Mouse (Mus musculus): Measurements from ENCODE around the gene Pheta2. TPM values are rescaled to one million over a fixed set of nuclear protein-coding genes. Genes with fewer than 3 reads are reported as not detected.
A peak's percentile ranks its signal among the peaks of the same experiment; 100 is the strongest.

Pheta2 gene
- polyA plus RNA-seq, 1 experiment: not detected

DNA sequence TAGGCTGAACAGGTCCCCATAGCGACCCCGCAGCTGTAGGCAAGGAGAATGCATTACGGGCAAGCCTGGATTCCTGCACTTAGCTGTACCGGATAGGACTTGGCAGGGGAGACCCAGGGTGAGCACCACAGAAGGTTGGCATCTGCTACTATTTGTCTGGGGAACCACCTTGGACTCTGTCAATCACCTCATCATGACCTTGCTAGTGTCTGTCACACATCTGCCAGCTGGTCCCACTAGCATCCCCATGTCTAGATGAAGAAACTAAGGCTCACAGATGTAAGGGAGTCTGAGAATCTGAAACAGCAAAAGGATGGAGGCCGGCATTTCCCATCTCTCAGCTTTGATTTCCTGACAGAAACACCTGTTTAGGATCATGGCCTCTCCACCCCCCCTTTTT lies 35.7 kb downstream of the Pheta2 start:
- Histone ChIP-seq H3K4me3 (ENCODE audit: insufficient read depth, low read depth, low read length) (no peak overlapping the region), H3K27ac (ENCODE audit: insufficient read depth, low read depth, low read length) (no peak overlapping the region), H3K4me1 (ENCODE audit: control insufficient read depth, insufficient read depth, low read length) (peaks cover 12% of the 10 kb centered on the region)
- WGBS: 79% methylated on average over 5 of the region's 5 CpGs
- TF ChIP-seq CTCF (IDR thresholded peaks at IDR 0.05; ENCODE audit: insufficient read depth, low read depth, low read length): no peak

GRCm38 (mm10) chr15:82375855-82376254 lies 37.1 kb downstream of the Pheta2 start:
- TF ChIP-seq CTCF (IDR thresholded peaks at IDR 0.05; ENCODE audit: insufficient read depth, low read depth, low read length): no peak
- TF ChIP-seq POLR2A (IDR thresholded peaks at IDR 0.05; ENCODE audit: insufficient read depth, low read depth, low read length): no peak
- H3K4me3 ChIP-seq (ENCODE audit: insufficient read depth, low read depth, low read length): no peak overlapping the region
- H3K27ac ChIP-seq (ENCODE audit: insufficient read depth, low read depth, low read length): peak overlapping the region; percentile 65; the same call in 1 of the 2 replicates
- 90% methylated on average over 9 of the region's 9 CpGs for whole genome bisulfite sequencing
- peaks cover 20% of the 10 kb centered on the region for H3K4me1 ChIP-seq (ENCODE audit: control insufficient read depth, insufficient read depth, low read length)

- no peak overlapping the region for H3K4me3 ChIP-seq (ENCODE audit: insufficient read depth, low read depth, low read length)
- TF ChIP-seq CTCF (IDR thresholded peaks at IDR 0.05; ENCODE audit: insufficient read depth, low read depth, low read length): no peak
- TF ChIP-seq POLR2A (IDR thresholded peaks at IDR 0.05; ENCODE audit: insufficient read depth, low read depth, low read length): no peak
- peaks cover 20% of the 10 kb centered on the region for H3K4me1 ChIP-seq (ENCODE audit: control insufficient read depth, insufficient read depth, low read length)
- 32% methylated on average over 17 of the region's 17 CpGs for WGBS
- peak overlapping the region; percentile 65 for H3K27ac ChIP-seq (ENCODE audit: insufficient read depth, low read depth, low read length)
Observed at GRCm38 (mm10) chr15:82376393-82377138, 37.8 kb downstream of the Pheta2 start.

GRCm38 (mm10) chr15:82377701-82378100 lies 39.0 kb downstream of the Pheta2 start:
- TF ChIP-seq CTCF (IDR thresholded peaks at IDR 0.05; ENCODE audit: insufficient read depth, low read depth, low read length) (no peak), POLR2A (IDR thresholded peaks at IDR 0.05; ENCODE audit: insufficient read depth, low read depth, low read length) (no peak)
- H3K4me3 ChIP-seq (ENCODE audit: insufficient read depth, low read depth, low read length): no peak overlapping the region
- H3K4me1 ChIP-seq (ENCODE audit: control insufficient read depth, insufficient read depth, low read length): peaks cover 20% of the 10 kb centered on the region
- WGBS: 88% methylated on average over 5 of the region's 5 CpGs
- peak overlapping the region; percentile 89; the same call in 1 of the 2 replicates for H3K27ac ChIP-seq (ENCODE audit: insufficient read depth, low read depth, low read length)

- TF ChIP-seq CTCF (IDR thresholded peaks at IDR 0.05; ENCODE audit: insufficient read depth, low read depth, low read length) (no peak), POLR2A (IDR thresholded peaks at IDR 0.05; ENCODE audit: insufficient read depth, low read depth, low read length) (no peak)
- Histone ChIP-seq H3K4me1 (ENCODE audit: control insufficient read depth, insufficient read depth, low read length) (peaks cover 20% of the 10 kb centered on the region), H3K27ac (ENCODE audit: insufficient read depth, low read depth, low read length) (peak overlapping the region; percentile 89), H3K4me3 (ENCODE audit: insufficient read depth, low read depth, low read length) (no peak overlapping the region)
- WGBS: 55% methylated on average over 15 of the region's 15 CpGs
Observed at GRCm38 (mm10) chr15:82378261-82379180, 39.8 kb downstream of the Pheta2 start.

DNA sequence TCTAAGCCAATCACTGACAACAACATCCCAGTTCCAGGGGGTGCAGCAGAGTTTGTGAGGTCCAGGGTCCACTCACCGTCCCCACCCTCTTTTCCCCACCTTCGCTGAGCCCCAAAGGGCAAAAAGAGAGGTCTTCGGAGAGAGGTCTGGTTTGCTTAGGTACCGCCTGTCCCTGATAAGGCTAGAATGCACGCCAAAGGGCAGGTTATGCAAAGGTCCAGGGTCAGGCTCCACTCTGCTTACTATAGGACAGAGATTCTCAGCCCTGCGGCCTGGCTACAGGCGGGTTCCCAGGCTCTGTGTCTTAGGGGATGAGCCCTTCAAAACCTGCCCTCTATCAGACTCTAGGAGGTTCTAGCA lies 40.7 kb downstream of the Pheta2 start:
- 70% methylated on average over 7 of the region's 7 CpGs for WGBS
- Histone ChIP-seq H3K4me1 (ENCODE audit: control insufficient read depth, insufficient read depth, low read length) (peaks cover 20% of the 10 kb centered on the region), H3K27ac (ENCODE audit: insufficient read depth, low read depth, low read length) (peak overlapping the region; percentile 89), H3K4me3 (ENCODE audit: insufficient read depth, low read depth, low read length) (peak overlapping the region; percentile 52)
- no peak for TF ChIP-seq POLR2A (IDR thresholded peaks at IDR 0.05; ENCODE audit: insufficient read depth, low read depth, low read length)
- no peak; the same call in 1 of the 2 replicates for TF ChIP-seq CTCF (IDR thresholded peaks at IDR 0.05; ENCODE audit: insufficient read depth, low read depth, low read length)

DNA sequence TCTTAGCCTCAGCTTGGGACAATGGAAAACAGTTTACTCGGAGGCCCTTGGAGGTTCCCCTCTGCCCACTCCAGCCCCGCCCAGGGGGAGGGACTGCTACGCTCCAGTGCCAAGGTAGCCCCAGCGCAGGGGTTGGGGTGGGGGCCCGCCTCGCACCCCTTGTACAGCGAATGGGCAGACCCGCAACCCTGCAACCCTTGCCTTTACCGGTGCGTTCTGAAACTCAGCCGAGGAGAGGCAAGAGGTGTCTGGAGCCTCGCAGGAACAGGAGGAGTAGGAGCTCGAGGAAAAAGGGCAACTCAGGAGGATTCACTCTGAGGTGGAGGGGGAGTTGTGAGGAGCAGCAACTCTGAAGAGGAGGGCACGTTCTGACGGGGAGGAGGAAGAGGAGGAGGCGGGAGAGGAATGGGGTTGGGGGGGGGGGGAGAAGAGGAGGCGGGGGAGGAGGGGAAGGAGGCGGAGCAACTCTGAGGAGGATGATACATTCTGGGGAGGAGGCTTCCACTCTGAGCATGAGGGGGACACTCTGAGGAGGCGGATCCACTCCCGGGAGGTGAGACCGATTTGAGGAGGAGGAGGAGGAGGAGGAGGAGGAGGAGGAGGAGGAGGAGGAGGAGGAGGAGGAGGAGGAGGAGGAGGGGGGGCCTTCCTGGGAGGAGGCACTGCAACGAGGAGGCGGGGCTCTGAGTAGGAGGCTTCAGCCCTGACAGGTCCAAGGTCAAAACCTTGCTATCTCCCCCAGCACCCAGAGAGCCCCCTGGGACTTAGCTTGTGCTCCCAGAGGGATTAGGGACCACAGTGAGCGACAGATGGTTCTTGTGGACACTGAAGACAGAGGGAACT lies 41.4 kb downstream of the Pheta2 start, which contains the start of gene Cyp2d22:
Gene Cyp2d22 (minus strand): TSS at position 390 of the 843 bp plus-strand sequence.
- TF ChIP-seq POLR2A (IDR thresholded peaks at IDR 0.05; ENCODE audit: insufficient read depth, low read depth, low read length) (no peak), CTCF (IDR thresholded peaks at IDR 0.05; ENCODE audit: insufficient read depth, low read depth, low read length) (no peak)
- Histone ChIP-seq H3K27ac (ENCODE audit: insufficient read depth, low read depth, low read length) (peak within 1 kb of the TSS; percentile 89), H3K4me3 (ENCODE audit: insufficient read depth, low read depth, low read length) (peak within 1 kb of the TSS; percentile 52), H3K4me1 (ENCODE audit: control insufficient read depth, insufficient read depth, low read length) (peaks cover 20% of the 10 kb centered on the region)
- 16% methylated on average over 18 of the region's 24 CpGs for WGBS

DNA sequence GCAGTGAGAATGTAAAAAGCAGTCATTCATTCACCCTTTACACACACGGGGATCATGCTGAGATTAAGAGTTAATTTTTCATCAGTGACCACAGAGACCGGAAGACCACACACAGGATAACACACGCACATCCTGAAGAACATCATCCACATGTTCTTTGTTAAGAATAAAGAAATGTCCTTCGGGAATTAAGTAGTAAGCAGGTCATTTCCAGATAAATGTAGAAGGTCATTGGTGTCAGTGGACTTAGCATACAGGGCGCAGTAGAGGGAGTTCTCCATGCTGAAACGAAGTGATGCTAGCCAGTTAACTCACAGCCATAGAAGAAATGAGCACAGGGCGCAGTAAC lies 41.9 kb downstream of the Pheta2 start:
- 41% methylated on average over 7 of the region's 7 CpGs for whole genome bisulfite sequencing
- Histone ChIP-seq H3K4me1 (ENCODE audit: control insufficient read depth, insufficient read depth, low read length) (peaks cover 16% of the 10 kb centered on the region), H3K4me3 (ENCODE audit: insufficient read depth, low read depth, low read length) (peak overlapping the region; percentile 28; the same call in 1 of the 2 replicates), H3K27ac (ENCODE audit: insufficient read depth, low read depth, low read length) (peak overlapping the region; percentile 67)
- TF ChIP-seq CTCF (IDR thresholded peaks at IDR 0.05; ENCODE audit: insufficient read depth, low read depth, low read length) (no peak), POLR2A (IDR thresholded peaks at IDR 0.05; ENCODE audit: insufficient read depth, low read depth, low read length) (no peak)
